Mouse (Mus musculus): ENCODE results near the gene Mdc1.
"Not testable (repeated sequence)": the region's sequence is repeated elsewhere in the genome, so short reads cannot be mapped to it uniquely, and the experiment has no call there.

The Mdc1 gene

DNA sequence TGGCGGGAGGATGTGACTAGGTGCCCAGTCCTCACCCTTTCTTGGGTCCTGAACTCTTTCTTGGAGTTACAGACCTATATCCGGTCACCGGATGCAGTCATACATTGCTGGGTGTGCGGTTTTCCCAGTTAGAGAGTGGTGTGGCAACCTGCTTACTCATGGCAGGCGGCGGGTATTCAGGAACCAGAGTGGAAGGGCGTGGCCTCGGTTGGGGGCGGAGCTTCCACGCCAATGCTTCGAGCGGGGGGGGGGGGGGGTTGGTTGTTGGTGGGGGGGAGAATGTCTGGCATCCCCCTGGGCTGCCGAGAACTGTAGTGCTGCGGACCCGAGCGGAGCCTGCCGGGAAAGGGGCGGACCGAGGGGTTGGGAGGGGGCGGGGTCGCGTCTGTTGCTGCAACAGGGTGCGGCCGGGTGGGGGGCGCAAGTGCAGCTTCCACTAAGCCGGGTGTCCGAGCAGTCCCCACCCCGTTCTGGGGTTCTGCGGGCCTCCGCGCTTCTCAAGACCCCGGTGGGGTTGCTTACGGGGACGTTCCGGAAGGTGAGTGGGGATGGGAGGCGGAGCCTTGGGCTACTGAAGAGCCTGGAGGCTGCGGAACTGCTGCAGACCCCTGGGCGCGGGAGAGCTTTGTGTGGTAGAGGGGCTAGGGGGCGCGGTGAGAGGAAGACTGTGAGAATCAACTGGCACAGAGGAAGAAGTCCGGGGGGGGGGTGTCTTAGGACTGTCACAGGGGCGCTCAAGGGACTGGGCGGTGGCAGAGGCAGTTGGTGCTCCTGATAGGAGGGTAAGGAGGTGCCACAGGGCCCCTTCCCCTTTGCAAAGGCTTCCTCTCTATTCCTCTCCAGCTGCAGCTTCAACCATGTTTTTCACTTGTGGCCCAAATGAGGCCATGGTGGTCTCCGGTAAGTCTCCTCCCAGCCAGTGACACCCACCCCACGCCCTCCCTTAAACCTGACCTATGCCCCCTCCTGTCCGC, 18.1 kb upstream of the Mdc1 start, which contains the start of gene Flot1:
TSS of gene Flot1 (plus strand) at position 267 of the 974 bp plus-strand sequence.
- peak; percentile 95 for DNase-seq (ENCODE audit: low spot score)

DNA sequence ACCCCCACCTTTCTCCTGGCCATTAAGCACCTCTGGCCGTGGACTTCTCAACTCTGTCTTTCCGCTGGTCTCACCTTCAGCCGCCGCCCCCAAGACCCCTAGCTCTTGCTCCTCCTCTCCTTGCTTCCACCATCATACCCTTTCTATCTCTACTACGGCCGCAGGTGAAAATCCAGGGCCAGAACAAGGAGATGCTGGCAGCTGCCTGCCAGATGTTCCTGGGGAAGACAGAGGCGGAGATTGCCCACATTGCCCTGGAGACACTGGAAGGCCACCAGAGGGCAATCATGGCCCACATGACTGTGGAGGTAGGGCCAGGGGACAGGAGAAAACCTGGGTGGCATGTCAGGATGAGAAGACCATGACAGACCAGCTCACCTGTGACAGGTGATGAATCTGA, 16.9 kb upstream of the Mdc1 start:
- peak; percentile 40 for DNase-seq (ENCODE audit: low spot score)

DNA sequence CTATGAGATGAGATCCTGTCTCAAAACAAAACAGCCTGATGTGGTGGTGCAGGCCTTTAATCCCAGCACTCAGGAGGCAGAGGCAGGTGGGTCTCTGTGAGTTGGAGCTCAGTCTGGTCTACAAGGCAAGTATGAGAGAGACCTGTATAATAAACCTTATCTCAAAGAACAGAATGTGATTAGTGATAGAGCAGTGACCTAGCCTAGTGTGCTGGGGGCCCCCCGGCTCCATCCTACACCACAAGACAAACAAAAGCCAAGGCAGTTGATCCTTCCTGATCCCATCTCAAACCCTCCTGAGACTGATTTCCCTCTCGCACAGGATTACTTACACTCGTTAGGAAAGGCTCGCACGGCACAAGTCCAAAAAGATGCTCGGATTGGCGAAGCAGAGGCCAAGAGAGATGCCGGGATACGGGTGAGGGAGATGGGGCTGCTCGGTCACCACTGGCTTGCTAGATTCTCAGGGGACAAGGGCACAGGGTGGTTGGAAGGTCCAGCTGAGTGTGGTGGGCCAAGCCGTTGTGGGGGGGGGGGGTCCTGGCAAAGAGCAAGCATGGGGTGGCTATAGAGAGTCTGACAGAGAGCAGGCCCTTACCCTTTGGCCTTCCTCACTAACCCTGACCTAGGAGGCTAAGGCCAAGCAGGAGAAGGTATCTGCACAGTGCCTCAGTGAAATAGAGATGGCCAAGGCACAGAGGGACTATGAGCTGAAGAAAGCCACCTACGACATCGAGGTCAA, 16.0 kb upstream of the Mdc1 start:
- DNase-seq (ENCODE audit: low spot score), result no peak

DNA sequence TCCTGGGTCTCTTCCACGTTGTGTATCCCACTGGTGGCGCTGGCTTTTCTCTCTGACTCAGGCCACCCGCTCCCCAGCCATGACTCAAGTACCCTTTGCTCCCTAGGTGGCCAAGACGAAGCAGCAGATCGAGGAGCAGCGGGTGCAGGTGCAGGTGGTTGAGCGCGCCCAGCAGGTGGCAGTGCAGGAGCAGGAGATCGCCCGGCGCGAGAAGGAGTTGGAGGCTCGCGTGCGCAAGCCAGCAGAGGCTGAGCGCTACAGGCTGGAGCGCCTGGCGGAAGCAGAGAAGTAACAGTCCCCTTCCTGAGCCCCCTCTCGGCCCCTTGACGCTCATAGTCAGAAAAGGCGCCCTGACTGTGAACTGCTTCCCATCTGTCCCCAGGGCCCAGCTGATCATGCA, 11.6 kb upstream of the Mdc1 start:
- peak; percentile 93 for DNase-seq (ENCODE audit: low spot score)

DNA sequence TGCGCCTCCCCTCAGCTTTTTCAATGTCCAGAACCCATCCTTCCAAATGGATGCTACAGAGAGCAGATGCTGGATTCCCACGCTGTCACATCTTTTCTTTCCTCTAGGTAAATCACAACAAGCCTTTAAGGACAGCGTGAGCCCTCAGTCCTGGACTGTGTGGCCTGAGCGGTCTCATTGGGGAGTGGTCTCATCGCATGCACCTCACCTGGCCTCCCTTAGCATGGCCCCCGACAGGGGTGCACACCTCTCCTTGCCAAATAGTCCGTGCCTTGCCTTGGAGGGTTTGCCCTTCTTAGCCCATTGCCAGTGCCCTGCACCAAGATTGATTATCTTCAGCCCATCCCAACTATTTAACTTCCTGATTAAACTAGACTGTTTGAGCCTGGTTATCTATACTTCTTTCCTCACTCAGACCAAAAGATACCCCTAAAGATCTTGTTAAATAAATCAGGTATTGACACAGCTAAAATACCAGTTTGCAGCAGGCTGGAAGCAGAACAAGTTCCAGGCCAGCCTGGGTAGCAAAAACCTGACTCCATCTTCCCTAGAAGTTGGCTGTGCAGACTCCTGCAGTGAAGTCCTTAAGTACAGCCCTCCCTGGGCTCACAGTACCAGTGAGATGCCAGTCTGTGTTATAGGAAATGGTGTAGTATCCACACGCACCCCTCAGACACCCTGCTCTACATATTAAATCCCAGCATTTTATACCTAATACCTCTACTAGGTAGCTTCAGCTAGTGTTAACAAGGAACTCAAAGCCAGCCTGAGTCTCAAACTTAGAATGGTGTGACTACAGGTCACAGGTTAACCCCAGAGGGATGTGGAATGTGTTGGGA, 8.7 kb upstream of the Mdc1 start:
- DNase-seq (ENCODE audit: low spot score), result peak; percentile 45

DNA sequence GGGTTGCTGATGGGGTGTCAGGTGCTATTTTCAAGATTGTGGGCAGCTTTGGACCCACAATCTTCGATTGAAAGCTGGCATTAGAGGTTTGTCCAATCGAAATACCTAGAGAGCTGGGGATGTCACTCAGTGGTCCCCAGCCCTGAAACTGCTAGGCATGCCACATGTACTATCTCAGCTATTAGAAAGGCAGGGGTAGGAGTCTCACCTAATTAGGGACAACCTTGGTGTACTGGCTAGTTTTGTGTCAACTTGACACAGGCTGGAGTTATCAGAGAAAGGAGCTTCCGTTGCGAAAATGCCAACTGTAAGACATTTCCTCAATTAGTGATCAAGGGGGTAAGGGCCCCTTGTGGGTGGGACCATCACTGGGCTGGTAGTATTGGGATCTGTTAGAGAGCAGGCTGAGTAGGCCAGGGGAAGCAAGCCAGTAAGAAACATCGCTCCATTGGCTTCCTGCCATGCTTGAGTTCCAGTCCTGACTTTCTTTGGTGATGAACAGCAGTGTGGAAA, 8.0 kb upstream of the Mdc1 start:
- DNase-seq (ENCODE audit: low spot score), result peak; percentile 49

DNA sequence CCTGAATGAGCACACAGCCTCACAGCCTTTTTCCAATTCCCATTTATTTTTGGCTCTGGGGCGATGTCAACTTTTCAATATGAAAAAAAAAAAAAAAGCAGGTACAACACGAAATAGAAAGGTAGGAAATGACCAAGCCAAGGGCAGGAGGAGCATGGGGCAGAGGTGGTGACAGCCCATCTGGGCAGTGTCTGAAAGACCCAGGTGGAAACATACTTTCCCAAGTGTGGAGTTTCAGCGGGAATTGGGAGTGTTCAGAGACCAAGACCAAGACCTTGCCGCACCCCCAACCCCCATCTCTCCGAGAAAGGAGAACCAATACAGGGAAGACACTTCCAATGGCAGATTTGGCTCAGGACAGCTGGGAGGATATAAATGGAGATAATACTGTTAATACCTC, 7.4 kb upstream of the Mdc1 start:
- DNase-seq (ENCODE audit: low spot score), result no peak

DNA sequence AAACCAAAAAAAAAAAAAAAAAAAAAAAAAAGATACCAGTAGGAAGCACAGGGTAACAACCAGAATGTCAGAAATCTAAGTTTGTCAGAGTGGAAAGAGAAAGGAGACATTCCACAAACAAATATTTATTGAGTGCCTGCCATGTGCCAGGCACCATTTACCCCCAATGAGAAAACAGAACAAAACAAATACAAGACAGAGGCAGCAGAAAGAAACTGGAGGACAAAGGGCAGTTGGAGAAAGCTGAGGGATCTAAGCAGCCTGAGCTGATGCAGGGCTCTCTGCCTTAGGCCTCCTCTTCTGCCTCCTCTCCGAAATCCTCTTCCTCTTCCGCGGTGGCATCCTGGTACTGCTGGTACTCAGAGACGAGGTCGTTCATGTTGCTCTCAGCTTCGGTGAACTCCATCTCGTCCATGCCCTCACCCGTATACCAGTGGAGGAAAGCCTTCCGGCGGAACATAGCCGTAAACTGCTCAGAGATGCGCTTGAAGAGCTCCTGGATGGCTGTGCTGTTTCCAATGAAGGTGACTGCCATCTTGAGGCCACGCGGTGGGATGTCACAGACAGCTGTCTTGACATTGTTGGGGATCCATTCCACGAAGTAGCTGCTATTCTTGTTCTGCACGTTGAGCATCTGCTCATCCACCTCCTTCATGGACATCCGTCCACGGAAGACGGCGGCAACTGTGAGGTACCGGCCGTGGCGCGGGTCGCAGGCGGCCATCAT, 6.5 kb upstream of the Mdc1 start:
- DNase-seq (ENCODE audit: low spot score), result peak; percentile 15

DNA sequence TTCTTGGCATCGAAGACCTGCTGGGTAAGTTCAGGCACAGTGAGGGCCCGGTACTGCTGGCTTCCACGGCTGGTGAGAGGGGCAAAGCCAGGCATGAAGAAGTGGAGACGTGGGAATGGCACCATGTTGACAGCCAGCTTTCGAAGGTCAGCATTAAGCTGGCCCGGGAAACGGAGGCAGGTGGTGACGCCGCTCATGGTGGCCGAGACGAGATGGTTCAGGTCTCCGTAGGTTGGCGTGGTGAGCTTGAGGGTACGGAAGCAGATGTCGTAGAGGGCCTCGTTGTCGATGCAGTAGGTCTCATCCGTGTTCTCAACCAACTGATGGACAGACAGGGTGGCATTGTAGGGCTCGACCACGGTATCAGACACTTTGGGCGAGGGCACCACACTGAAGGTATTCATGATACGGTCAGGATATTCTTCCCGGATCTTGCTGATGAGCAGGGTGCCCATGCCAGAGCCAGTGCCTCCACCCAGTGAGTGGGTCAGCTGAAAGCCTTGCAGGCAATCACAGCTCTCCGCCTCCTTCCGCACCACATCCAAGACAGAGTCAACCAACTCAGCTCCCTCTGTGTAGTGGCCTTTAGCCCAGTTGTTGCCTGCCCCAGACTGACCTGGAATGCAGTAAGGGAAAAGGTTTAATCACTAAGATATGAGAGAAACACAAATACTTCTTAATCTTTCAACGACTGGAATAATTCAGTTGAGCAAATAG, 5.7 kb upstream of the Mdc1 start:
- DNase-seq (ENCODE audit: low spot score), result peak; percentile 19

DNA sequence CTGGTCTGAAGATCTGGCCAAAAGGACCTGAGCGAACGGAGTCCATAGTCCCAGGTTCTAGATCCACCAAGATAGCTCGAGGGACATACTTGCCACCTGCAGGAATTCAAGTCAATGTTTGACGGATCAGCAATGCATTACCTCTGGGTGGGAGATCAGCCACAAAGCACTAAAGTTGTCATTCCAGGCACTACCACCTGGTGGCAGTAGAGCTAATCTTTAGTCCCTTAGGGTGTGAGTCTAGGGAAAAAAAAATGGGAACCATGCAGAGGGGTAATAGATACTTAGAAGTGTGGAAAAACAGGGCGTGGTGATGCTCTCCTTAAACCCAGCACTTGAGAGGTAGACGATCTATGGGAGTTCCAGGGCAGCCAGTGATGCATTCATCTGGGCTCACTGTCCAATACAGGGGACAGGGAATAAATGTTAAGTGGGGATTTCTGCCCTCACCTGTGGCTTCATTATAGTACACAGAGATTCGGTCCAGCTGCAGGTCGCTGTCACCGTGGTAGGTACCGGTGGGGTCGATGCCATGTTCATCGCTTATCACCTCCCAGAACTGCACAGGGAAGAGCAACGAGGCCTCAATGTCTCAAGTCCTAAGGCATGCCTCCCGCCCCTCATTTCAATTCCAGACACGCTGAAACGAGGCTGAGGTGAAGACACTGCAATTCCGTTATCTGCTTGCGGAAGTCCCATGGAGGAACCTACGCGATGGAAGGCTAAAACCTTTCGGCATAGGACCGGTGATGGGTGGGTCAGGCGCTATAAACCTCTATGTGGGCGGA, 4.9 kb upstream of the Mdc1 start:
- peak; percentile 92 for DNase-seq (ENCODE audit: low spot score)

DNA sequence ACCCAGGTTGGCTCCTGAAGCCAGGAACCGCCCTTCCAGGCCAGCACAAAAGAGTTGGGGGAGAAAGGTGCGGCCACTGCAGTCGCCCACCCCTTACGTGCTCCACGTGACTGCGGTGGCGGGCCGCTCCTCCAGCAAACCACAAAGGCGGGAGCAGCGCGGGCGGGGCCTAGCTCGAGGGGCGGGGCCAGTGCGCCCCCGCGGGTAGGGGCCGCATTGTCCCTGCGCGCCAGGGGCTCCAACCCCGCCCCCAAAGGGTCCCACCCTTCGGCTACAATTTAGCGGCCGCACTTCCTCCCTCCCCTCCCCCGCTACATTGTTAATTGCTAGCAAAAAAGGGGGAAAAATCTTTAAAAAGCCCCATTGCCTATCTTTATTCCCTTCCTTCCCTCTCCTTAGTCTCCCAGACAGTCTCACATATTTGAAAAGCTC, 4.3 kb upstream of the Mdc1 start:
- peak; percentile 93 for DNase-seq (ENCODE audit: low spot score)

DNA sequence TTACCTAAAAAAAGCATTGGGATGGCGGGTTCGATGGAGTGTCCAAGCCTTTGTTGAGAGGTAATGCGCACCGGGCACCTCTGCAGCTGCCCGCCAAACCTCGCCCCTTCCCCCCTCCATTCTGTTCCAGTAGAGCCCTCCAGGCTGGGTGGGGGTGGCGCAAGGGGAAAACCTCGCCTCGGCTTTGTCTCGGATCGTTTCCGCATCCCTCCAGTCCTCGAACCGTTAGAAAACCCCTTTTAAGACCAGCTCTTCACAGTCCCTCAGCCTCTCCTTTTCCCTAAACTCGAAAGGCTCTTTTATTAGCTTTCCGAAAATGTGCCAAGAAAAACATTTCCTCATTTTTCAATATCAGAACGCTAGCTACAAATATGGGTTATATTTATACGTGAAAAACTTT, 3.8 kb upstream of the Mdc1 start:
- DNase-seq (ENCODE audit: low spot score), result peak; percentile 56

DNA sequence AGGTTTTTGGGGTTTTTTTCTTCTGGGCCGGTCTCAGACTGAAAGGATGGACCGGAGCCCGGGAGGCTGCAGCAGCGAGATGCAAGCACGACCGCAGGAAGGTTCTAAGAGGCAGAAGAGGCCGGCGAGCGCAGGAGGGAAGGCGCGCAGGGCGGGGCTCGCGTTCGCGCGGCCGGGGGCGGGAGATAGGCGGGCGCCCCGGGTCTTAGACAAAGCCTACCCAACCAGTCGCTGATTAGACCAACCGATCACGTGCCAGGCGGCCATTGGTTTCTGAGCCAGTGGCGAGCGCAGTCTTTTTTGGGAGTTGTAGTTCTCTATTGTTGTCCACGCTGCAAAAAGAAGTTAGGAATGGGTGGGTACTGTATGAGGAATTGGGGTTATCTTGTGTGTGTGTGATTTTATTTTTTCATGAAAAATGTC, 3.2 kb upstream of the Mdc1 start, which contains the start of gene Tubb5:
TSS of gene Tubb5 (minus strand) at position 185 of the 423 bp plus-strand sequence.
- DNase-seq (ENCODE audit: low spot score), result peak; percentile 97

DNA sequence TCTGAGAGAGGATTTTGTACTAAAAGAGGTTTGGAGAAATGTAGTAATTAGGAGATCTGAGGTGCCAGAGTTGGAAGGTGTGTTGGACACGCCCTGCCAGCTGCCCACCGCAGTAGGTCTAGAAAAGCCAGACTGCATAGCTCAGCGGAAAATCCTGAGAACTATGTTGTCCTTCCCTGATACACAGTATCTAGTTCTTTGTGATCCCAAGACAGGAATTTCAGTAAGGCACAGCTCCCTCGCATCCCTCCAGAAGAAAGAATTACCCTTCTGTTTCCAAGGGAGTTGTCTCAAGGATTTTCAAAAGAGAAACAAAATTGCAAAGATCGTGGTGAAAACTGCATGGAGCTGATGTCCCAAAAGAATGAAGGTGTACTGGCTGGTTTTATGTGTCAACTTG, 2.7 kb upstream of the Mdc1 start:
- peak; percentile 57 for DNase-seq (ENCODE audit: low spot score)

DNA sequence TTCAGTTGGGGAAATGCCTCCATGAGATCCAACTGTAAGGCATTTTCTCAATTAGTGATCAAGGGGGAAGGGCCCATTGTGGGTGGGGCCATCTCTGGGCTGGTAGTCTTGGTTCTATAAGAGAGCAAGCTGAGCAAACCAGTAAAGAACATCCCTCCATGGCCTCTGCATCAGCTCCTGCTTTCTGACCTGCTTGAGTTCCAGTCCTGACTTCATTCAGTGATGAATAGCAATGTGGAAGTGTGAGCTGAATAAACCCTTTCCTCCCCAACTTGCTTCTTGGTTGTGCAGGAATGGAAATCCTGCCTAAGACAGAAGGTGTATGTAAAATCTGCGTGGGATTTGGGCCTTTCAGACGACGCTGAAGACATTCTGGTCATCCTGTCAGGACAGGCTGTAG, 2.3 kb upstream of the Mdc1 start:
- not testable (repeated sequence) for DNase-seq (ENCODE audit: low spot score)

DNA sequence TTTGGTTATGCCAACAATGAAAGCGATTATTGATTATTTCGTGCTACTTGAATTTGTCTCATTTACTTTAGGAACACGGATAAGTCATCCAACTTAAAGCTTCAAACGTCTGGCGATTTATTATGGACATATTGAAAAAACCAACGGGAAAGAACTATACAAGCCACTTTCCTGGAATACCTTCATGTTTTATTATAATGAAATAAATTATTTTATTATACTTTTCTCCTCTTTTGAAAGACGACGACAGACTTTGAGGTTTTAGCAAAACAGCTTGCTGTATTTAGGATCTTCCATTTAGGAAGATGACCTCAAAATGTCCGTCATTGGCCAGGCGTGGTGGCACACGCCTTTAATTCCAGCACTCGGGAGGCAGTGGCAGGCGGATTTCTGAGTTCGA, 754 bp upstream of the Mdc1 start:
- no peak for DNase-seq (ENCODE audit: low spot score)

DNA sequence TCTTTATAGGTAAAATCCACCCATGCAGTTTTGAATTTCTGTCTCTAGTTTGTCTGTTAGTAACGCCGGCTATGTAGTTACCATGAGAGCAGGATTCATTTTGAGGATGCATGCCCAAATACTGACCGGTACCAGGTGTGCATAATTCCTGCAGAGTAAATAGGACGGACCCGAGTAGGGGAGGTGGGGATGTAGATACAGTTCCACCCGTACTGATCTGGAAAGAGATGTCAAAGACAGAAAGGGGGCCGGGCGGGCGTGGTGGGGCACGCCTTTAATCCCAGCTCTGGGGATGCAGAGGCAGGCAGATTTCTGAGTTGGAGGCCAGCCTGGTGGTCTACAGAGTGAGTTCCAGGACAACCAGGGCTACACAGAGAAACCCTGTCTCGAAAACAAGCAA, 691 bp downstream of the Mdc1 start:
- DNase-seq (ENCODE audit: low spot score), result no peak

DNA sequence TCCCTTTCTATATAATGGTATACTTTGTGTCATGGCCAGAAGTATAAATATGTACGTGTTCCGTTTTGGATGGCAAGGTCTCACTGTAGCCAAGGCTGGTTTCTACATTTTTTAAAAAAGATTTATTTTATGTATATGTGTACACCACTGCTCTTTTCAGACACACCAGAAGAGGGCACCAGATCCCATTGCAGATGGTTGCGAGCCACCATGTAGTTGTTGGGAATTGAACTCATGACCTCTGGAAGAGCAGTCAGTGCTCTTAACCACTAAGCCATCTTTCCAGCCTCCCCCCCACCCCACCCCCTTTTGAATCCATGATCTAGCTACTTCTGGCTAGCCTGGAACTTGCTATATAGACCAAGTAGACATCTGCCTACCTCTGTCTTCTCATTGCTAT, 2.2 kb downstream of the Mdc1 start:
- DNase-seq (ENCODE audit: low spot score), result no peak

DNA sequence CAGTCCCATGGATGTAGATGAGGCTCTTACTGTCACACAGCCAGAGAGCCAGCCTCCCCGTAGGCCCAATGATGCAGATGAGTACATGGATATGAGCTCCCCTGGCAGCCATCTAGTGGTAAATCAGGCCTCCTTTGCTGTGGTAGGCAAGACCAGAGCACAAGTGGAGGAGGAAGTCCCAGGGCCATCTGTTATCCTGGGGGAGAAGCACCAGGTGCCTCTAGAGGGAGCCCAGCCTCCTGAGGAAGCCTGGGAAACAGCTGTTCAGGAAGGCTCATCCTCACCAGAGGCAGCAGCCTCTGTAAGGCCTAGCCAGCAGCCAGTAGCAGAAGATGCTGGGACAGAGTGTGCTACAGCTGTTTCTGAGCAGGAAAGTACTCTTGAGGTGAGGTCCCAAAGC, 6.8 kb downstream of the Mdc1 start:
- DNase-seq (ENCODE audit: low spot score), result no peak

DNA sequence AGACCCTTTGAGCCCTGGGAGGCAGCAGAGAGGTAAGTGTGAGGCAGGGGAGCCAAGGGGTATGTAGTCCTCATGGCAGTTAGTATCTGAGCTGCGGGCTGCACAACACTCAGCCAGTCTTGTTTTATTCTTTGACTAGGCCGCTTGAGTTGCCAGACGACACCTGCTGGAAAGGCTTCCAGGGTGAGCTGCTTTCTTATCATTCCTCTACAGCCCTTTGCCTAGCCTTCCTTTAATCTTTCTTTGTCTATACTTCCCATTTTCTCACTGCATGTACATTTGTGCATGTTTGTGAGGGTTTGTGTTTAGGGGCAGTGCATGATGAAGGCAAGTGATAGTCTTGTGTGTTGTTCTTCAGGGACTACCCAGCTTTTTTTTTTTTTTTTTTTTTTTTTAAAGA, 9.7 kb downstream of the Mdc1 start:
- DNase-seq (ENCODE audit: low spot score), result no peak

Data from embryo, embryonic 10 days (tissue).